Mouse (Mus musculus) forebrain, embryonic 16.5 days (tissue): ENCODE results near the gene Bpifb5. TPM values are rescaled to one million over a fixed set of nuclear protein-coding genes. Genes with fewer than 3 reads are reported as not detected.
"Not testable (repeated sequence)": the region's sequence is repeated elsewhere in the genome, so short reads cannot be mapped to it uniquely, and the experiment has no call there.

Experiments used
- ATAC-seq: fragments of 200-750 bp; cut with Nextera tagmentation; 2 replicates; pipeline ENCODE4 v1.8.0; 2017; ENCODE audit warnings: mild to moderate bottlenecking, moderate library complexity
- H3K27ac ChIP-seq: fragments of 300-500 bp; sonication (generic); 2 replicates; pipeline ENCODE4 v1.5.1; 2014; ENCODE audit warnings: low read length, control low read depth
- H3K27me3 ChIP-seq: fragments of 300-500 bp; sonication (generic); replicated peaks from 2 replicates; pipeline ENCODE4 v1.6.1; 2014; ENCODE audit warnings: low read length; ENCODE audit not compliant: control insufficient read depth, insufficient read depth
- H3K36me3 ChIP-seq: fragments of 300-500 bp; sonication (generic); 2 replicates; pipeline ENCODE4 v1.6.1; 2014; ENCODE audit not compliant: control insufficient read depth, insufficient read depth
- H3K4me1 ChIP-seq: fragments of 300-500 bp; sonication (generic); replicated peaks from 2 replicates; pipeline ENCODE4 v1.6.1; 2014; ENCODE audit warnings: low read length; ENCODE audit not compliant: control insufficient read depth, insufficient read depth
- H3K4me2 ChIP-seq: fragments of 300-500 bp; sonication (generic); 2 replicates; pipeline ENCODE4 v1.6.1; 2014; ENCODE audit warnings: mild to moderate bottlenecking, low read length, control low read depth
- H3K4me3 ChIP-seq: fragments of 300-500 bp; sonication (generic); replicated peaks from 2 replicates; pipeline ENCODE4 v1.5.1; 2014; ENCODE audit warnings: mild to moderate bottlenecking, low read length, control low read depth
- H3K9ac ChIP-seq: fragments of 300-500 bp; sonication (generic); replicated peaks from 2 replicates; pipeline ENCODE4 v1.6.1; 2014; ENCODE audit warnings: low read depth, low read length, control low read depth
- H3K9me3 ChIP-seq: fragments of 300-500 bp; sonication (generic); 2 replicates; pipeline ENCODE4 v1.6.1; 2016; ENCODE audit warnings: low read length; ENCODE audit not compliant: control insufficient read depth
- WGBS: fragments of 180-500 bp; shearing (Covaris S2); extraction: QIAGEN DNeasy Blood & Tissue Kit; methylation state at CpG from one replicate; pipeline ENCODE4 v1.1.7; 2014; 5-methylcytosine and 5-hydroxymethylcytosine counted together
- polyA plus RNA-seq: library from polyadenylated mRNA; unstranded; fragments of >200 nt; fragmentation: Nextera tagmentation; extraction: Ambion mirVana; gene quantifications from 2 replicates; pipeline ENCODE4 v1.2.1, GENCODE M21; 2015

Bpifb5 gene
- polyA plus RNA-seq, 1 experiment from 2014 or later = 0.13 TPM

DNA sequence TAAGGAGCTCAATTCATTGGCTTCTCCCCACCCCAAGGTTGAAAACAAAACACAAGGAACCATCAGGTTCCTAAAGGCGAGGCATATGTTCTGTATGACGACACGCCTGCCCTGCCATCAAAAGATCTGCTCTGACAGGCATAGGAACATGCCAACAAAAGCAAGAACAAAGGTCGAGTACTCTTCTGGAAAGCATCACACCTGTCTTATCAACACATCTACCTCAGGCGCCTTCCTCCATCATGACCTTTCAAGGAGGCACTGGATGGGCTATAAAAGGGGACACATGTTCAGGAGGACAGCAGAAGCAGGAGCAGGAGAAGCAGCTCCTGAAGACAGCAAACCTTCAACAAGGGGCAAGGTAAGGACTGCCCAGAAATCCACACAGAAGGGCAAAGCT lies 34.0 kb downstream of the Bpifb5 start, which contains the start of gene Bpifb9a:
TSS of gene Bpifb9a (plus strand) at position 301 of the 400 bp plus-strand sequence.
- not testable (repeated sequence) for ATAC-seq
- 81% methylated on average over 5 of the region's 5 CpGs for WGBS

DNA sequence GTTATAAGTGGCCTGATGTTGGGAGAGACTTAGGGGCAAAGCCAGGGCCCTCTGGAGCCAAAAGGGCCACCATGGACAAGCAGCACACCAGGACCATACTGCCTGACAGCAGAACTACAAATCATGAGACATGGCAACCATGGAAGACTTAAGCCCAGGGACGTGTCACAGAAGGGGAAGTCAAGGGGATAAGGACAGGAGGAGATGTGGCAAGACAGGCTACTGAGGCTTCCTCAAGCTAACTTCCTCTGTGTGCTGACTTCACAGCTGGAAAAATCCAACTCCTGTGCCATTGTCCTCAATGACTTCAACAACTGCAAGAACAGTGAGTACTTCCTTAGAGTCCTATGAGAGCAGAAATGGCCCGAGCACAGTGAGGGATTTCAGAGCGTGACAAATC lies 40.9 kb downstream of the Bpifb5 start:
- not testable (repeated sequence) for H3K27ac ChIP-seq, H3K4me2 ChIP-seq, H3K4me3 ChIP-seq, H3K9me3 ChIP-seq, H3K9ac ChIP-seq, H3K4me1 ChIP-seq, H3K36me3 ChIP-seq, ATAC-seq, H3K27me3 ChIP-seq
- 76% methylated on average over 3 of the region's 3 CpGs for WGBS

More for the DNA sequence above, 34.0 kb downstream of the Bpifb5 start, which contains the start of gene Bpifb9a:
- H3K4me3 ChIP-seq, H3K27ac ChIP-seq, H3K9me3 ChIP-seq, H3K27me3 ChIP-seq, H3K4me1 ChIP-seq, H3K36me3 ChIP-seq, H3K9ac ChIP-seq, H3K4me2 ChIP-seq: not testable (repeated sequence)

Other genes with a start within 250 kb of the Bpifb5 start
- gene Bpifa6, start 248.8 kb upstream of the Bpifb5 start, polyA plus RNA-seq = not detected in 2 replicates
- gene Bpifa2, start 215.5 kb upstream of the Bpifb5 start, polyA plus RNA-seq = not detected in 2 replicates
- gene Bpifa3, start 93.4 kb upstream of the Bpifb5 start, polyA plus RNA-seq = not detected in 2 replicates
- gene Bpifa1, start 80.9 kb upstream of the Bpifb5 start, polyA plus RNA-seq = 19.8 TPM in 1 of 2 replicates, not detected in the other
- gene Bpifa5, start 61.1 kb upstream of the Bpifb5 start, polyA plus RNA-seq = not detected in 2 replicates
- 0.20 and 0.34 TPM in 2 replicates for gene Bpifb1, start 32.9 kb upstream of the Bpifb5 start, polyA plus RNA-seq
- gene Bpifb9a, start 34.1 kb downstream of the Bpifb5 start, polyA plus RNA-seq = not detected in 2 replicates
- 0.39 TPM in 1 of 2 replicates, not detected in the other for gene Bpifb9b, start 83.5 kb downstream of the Bpifb5 start, polyA plus RNA-seq
- 16.2 and 16.7 TPM in 2 replicates for gene Cdk5rap1, start 149.3 kb downstream of the Bpifb5 start, polyA plus RNA-seq
- 10.0 and 10.4 TPM in 2 replicates for gene Snta1, start 184.4 kb downstream of the Bpifb5 start, polyA plus RNA-seq
- gene Cbfa2t2, start 212.7 kb downstream of the Bpifb5 start, polyA plus RNA-seq = 73.3 and 83.6 TPM in 2 replicates